Mouse (Mus musculus) stomach, postnatal 0 days (tissue): ENCODE results near the gene Gm49394.

Experiments used
- CTCF ChIP-seq: IDR thresholded peaks from 2 replicates; pipeline ENCODE4 v1.5.1; 2016; ENCODE audit warnings: antibody characterized with exemption, low read depth, mild to moderate bottlenecking, moderate library complexity
- EP300 ChIP-seq: optimal IDR thresholded peaks from 2 replicates; pipeline ENCODE3; 2016; ENCODE audit warnings: antibody characterized with exemption

- TF ChIP-seq CTCF (no peak), EP300 (no peak)
These were observed 14.1 kb downstream of the Gm49394 start for GRCm38 (mm10) chr7:142655633-142656032.
